Mouse (Mus musculus) right cerebral cortex, postnatal 14 days (tissue): Measurements from ENCODE around the gene Zfp292.

Experiments used
- DNase-seq: peaks from one replicate; pipeline ENCODE4 v3.0.0; 2022

Zfp292 gene

DNA sequence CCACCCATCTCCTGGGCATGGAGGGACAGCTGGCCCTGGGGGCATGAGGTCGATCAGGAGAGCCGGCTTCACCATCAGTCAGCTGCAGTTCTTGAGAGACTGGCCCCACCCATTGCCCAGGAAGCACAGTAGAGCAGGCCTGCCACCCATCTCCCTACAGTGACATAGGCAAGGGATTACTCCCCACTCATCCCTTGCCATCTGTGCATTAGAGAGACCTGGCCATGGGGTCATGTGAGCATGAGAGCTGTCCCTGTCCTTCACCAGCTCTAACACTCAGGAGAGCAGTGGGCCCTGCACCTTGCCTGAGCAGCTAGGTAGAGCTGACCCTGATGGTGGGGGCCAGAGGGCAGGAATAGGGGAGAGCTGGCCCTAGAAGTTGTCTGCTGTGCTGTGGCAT, 97.1 kb downstream of the Zfp292 start:
- no peak for DNase-seq

- no peak for DNase-seq
Observed at GRCm38 (mm10) chr4:34784865-34785264, 97.9 kb downstream of the Zfp292 start.

- peak; percentile 29 for DNase-seq
Observed at GRCm38 (mm10) chr4:34782730-34783129, 100.0 kb downstream of the Zfp292 start.

- peak; percentile 91 for DNase-seq
Observed at GRCm38 (mm10) chr4:34777677-34778527, 104.9 kb downstream of the Zfp292 start, which contains the start of gene Smim8. TSS of gene Smim8 (minus strand) at chr4:34778423.

GRCm38 (mm10) chr4:34771652-34772371, 110.9 kb downstream of the Zfp292 start:
- DNase-seq: no peak

GRCm38 (mm10) chr4:34756163-34756562, 126.6 kb downstream of the Zfp292 start, which contains the start of gene Gm136:
TSS of gene Gm136 (minus strand) at chr4:34756263.
- DNase-seq: no peak
